Mouse (Mus musculus) limb, embryonic 10.5 days (tissue): ENCODE measurements around the gene Parvb. TPM values are rescaled to one million over a fixed set of nuclear protein-coding genes. Genes with fewer than 3 reads are reported as not detected.
A peak's percentile ranks its signal among the peaks of the same experiment; 100 is the strongest.

Source experiments
- DNase-seq: peaks from one replicate; pipeline ENCODE4 v3.0.0-alpha.2; 2017; ENCODE audit warnings: low spot score
- H3K27ac ChIP-seq: fragments of 300-500 bp; sonication (generic); 2 replicates; pipeline ENCODE4 v1.5.1; 2016; ENCODE audit warnings: mild to moderate bottlenecking
- H3K27me3 ChIP-seq: fragments of 300-500 bp; sonication (generic); 2 replicates; pipeline ENCODE4 v1.6.1; 2016; ENCODE audit warnings: low read depth, mild to moderate bottlenecking; ENCODE audit not compliant: poor library complexity, severe bottlenecking
- H3K36me3 ChIP-seq: fragments of 300-500 bp; sonication (generic); 2 replicates; pipeline ENCODE4 v1.6.1; 2016; ENCODE audit warnings: mild to moderate bottlenecking, moderate library complexity
- H3K4me1 ChIP-seq: fragments of 300-500 bp; sonication (generic); 2 replicates; pipeline ENCODE4 v1.6.1; 2016
- H3K4me3 ChIP-seq: fragments of 300-500 bp; sonication (generic); 2 replicates; pipeline ENCODE4 v1.5.1; 2016; ENCODE audit warnings: mild to moderate bottlenecking, moderate library complexity
- H3K9me3 ChIP-seq: fragments of 300-500 bp; sonication (generic); replicated peaks from 2 replicates; pipeline ENCODE4 v1.6.1; 2016; ENCODE audit warnings: mild to moderate bottlenecking
- WGBS: fragments of 180-500 bp; shearing (Covaris S2); methylation state at CpG from one replicate; pipeline ENCODE4 v1.1.7; 2016; 5-methylcytosine and 5-hydroxymethylcytosine counted together
- polyA plus RNA-seq: library from polyadenylated mRNA; unstranded; fragments of >200 nt; fragmentation: Nextera tagmentation; extraction: Ambion mirVana; gene quantifications from 2 replicates; pipeline ENCODE4 v1.2.1, GENCODE M21; 2016

The Parvb gene
- polyA plus RNA-seq, 1 experiment from 2014 or later = 9.0 TPM

GRCm38 (mm10) chr15:84223423-84223822 lies 8.4 kb upstream of the Parvb start:
- H3K4me1 ChIP-seq = peaks cover 57% of the 10 kb centered on the region
- H3K36me3 ChIP-seq = no peaks in the 10 kb centered on the region
- no peaks in the 10 kb centered on the region for H3K27me3 ChIP-seq
- no peak for DNase-seq
- no peaks in the 10 kb centered on the region for H3K9me3 ChIP-seq
- H3K4me3 ChIP-seq = no peak overlapping the region
- WGBS = 29% methylated on average over 6 of the region's 6 CpGs
- peak overlapping the region; percentile 59 for H3K27ac ChIP-seq

GRCm38 (mm10) chr15:84224779-84225178 lies 7.1 kb upstream of the Parvb start:
- WGBS = 57% methylated on average over 10 of the region's 10 CpGs
- Histone ChIP-seq H3K27ac (peak overlapping the region; percentile 25; the same call in 1 of the 2 replicates), H3K4me3 (no peak overlapping the region), H3K36me3 (no peaks in the 10 kb centered on the region), H3K27me3 (no peaks in the 10 kb centered on the region), H3K4me1 (peaks cover 43% of the 10 kb centered on the region), H3K9me3 (no peaks in the 10 kb centered on the region)
- no peak for DNase-seq

GRCm38 (mm10) chr15:84226918-84227317 lies 4.9 kb upstream of the Parvb start:
- Histone ChIP-seq H3K36me3 (no peaks in the 10 kb centered on the region), H3K4me3 (no peak overlapping the region), H3K9me3 (no peaks in the 10 kb centered on the region), H3K27me3 (no peaks in the 10 kb centered on the region), H3K4me1 (peaks cover 48% of the 10 kb centered on the region), H3K27ac (no peak overlapping the region)
- no peak for DNase-seq
- WGBS = 86% methylated on average over 15 of the region's 15 CpGs

- 14% methylated on average over 5 of the region's 5 CpGs for WGBS
- peaks cover 15% of the 10 kb centered on the region for H3K36me3 ChIP-seq
- no peaks in the 10 kb centered on the region for H3K9me3 ChIP-seq
- DNase-seq = no peak
- peak overlapping the region; percentile 91 for H3K27ac ChIP-seq
- H3K4me1 ChIP-seq = peaks cover 54% of the 10 kb centered on the region
- peak overlapping the region; percentile 66 for H3K4me3 ChIP-seq
- H3K27me3 ChIP-seq = no peaks in the 10 kb centered on the region
Observed at GRCm38 (mm10) chr15:84230661-84231060, 1.2 kb upstream of the Parvb start.

GRCm38 (mm10) chr15:84231113-84231712 lies 630 bp upstream of the Parvb start:
- H3K9me3 ChIP-seq = no peaks in the 10 kb centered on the region
- peak; percentile 63 for DNase-seq
- H3K27ac ChIP-seq = peak overlapping the region; percentile 91
- 2% methylated on average over 16 of the region's 16 CpGs for WGBS
- H3K36me3 ChIP-seq = peaks cover 15% of the 10 kb centered on the region
- peaks cover 50% of the 10 kb centered on the region for H3K4me1 ChIP-seq
- peak overlapping the region; percentile 66 for H3K4me3 ChIP-seq
- no peaks in the 10 kb centered on the region for H3K27me3 ChIP-seq

- H3K4me1 ChIP-seq = peaks cover 52% of the 10 kb centered on the region
- H3K27me3 ChIP-seq = no peaks in the 10 kb centered on the region
- peak overlapping the region; percentile 91 for H3K27ac ChIP-seq
- peak overlapping the region; percentile 66 for H3K4me3 ChIP-seq
- no peak for DNase-seq
- peaks cover 15% of the 10 kb centered on the region for H3K36me3 ChIP-seq
- no peaks in the 10 kb centered on the region for H3K9me3 ChIP-seq
- WGBS = 4% methylated on average over 8 of the region's 8 CpGs
Observed at GRCm38 (mm10) chr15:84232609-84233008, 766 bp downstream of the Parvb start.

- 90% methylated on average over 7 of the region's 7 CpGs for WGBS
- peaks cover 75% of the 10 kb centered on the region for H3K4me1 ChIP-seq
Observed at GRCm38 (mm10) chr15:84234794-84235581, 3.1 kb downstream of the Parvb start.

GRCm38 (mm10) chr15:84235646-84236045 lies 3.8 kb downstream of the Parvb start:
- 0 out of 2 replicates have a peak, but pooled peaks cover 2% of the 10 kb centered on the region for H3K27me3 ChIP-seq
- no peak overlapping the region for H3K4me3 ChIP-seq
- 0 out of 2 replicates have a peak overlapping the region, but pooled peaks have one; percentile 53 for H3K27ac ChIP-seq
- H3K9me3 ChIP-seq = no peaks in the 10 kb centered on the region
- H3K4me1 ChIP-seq = peaks cover 76% of the 10 kb centered on the region
- DNase-seq = no peak
- WGBS = 92% methylated on average over 7 of the region's 7 CpGs
- H3K36me3 ChIP-seq = peaks cover 15% of the 10 kb centered on the region

More at GRCm38 (mm10) chr15:84234794-84235581, 3.1 kb downstream of the Parvb start:
- DNase-seq = no peak
- Histone ChIP-seq H3K27ac (0 out of 2 replicates have a peak overlapping the region, but pooled peaks have one; percentile 53), H3K9me3 (no peaks in the 10 kb centered on the region), H3K36me3 (peaks cover 15% of the 10 kb centered on the region), H3K27me3 (0 out of 2 replicates have a peak, but pooled peaks cover 2% of the 10 kb centered on the region), H3K4me3 (no peak overlapping the region)

GRCm38 (mm10) chr15:84238552-84238951 lies 6.7 kb downstream of the Parvb start:
- H3K4me3 ChIP-seq = peak overlapping the region; percentile 25; the same call in 1 of the 2 replicates
- H3K27ac ChIP-seq = no peak overlapping the region
- H3K36me3 ChIP-seq = peaks cover 18% of the 10 kb centered on the region
- no peaks in the 10 kb centered on the region for H3K9me3 ChIP-seq
- H3K4me1 ChIP-seq = peaks cover 61% of the 10 kb centered on the region
- H3K27me3 ChIP-seq = 0 out of 2 replicates have a peak, but pooled peaks cover 2% of the 10 kb centered on the region
- no peak for DNase-seq
- WGBS = 41% methylated on average over 15 of the region's 15 CpGs

GRCm38 (mm10) chr15:84238991-84239401 lies 7.2 kb downstream of the Parvb start:
- Histone ChIP-seq H3K27ac (peak overlapping the region; percentile 66), H3K4me3 (peak overlapping the region; percentile 25), H3K4me1 (peaks cover 59% of the 10 kb centered on the region), H3K27me3 (0 out of 2 replicates have a peak, but pooled peaks cover 2% of the 10 kb centered on the region), H3K9me3 (no peaks in the 10 kb centered on the region), H3K36me3 (peaks cover 15% of the 10 kb centered on the region)
- 24% methylated on average over 16 of the region's 16 CpGs for WGBS
- DNase-seq = no peak

- Histone ChIP-seq H3K4me1 (peaks cover 54% of the 10 kb centered on the region), H3K9me3 (no peaks in the 10 kb centered on the region), H3K36me3 (peaks cover 8% of the 10 kb centered on the region), H3K27ac (peak overlapping the region; percentile 72), H3K4me3 (no peak overlapping the region), H3K27me3 (0 out of 2 replicates have a peak, but pooled peaks cover 2% of the 10 kb centered on the region)
- DNase-seq = no peak
- 36% methylated on average over 7 of the region's 7 CpGs for WGBS
Observed at GRCm38 (mm10) chr15:84241520-84241919, 9.7 kb downstream of the Parvb start.

GRCm38 (mm10) chr15:84245104-84245503 lies 13.3 kb downstream of the Parvb start:
- WGBS = 83% methylated on average over 7 of the region's 7 CpGs
- Histone ChIP-seq H3K27ac (no peak overlapping the region), H3K4me1 (peaks cover 22% of the 10 kb centered on the region), H3K36me3 (peaks cover 20% of the 10 kb centered on the region), H3K4me3 (no peak overlapping the region), H3K27me3 (no peaks in the 10 kb centered on the region), H3K9me3 (no peaks in the 10 kb centered on the region)
- no peak for DNase-seq

- WGBS = 95% methylated on average over 6 of the region's 6 CpGs
- Histone ChIP-seq H3K36me3 (peaks cover 20% of the 10 kb centered on the region), H3K27ac (no peak overlapping the region), H3K27me3 (no peaks in the 10 kb centered on the region), H3K9me3 (no peaks in the 10 kb centered on the region), H3K4me1 (peaks cover 19% of the 10 kb centered on the region), H3K4me3 (no peak overlapping the region)
- DNase-seq = no peak
Observed at GRCm38 (mm10) chr15:84246195-84246594, 14.4 kb downstream of the Parvb start.
